Mouse (Mus musculus) mammary gland, adult 2 months (tissue): ENCODE data around the gene Gm13089. TPM values are rescaled to one million over a fixed set of nuclear protein-coding genes. Genes with fewer than 3 reads are reported as not detected.

Source experiments
- polyA plus RNA-seq: library from polyadenylated mRNA; depleted of rRNA; stranded (reverse); fragments of >200 nt; gene quantifications from 2 replicates; pipeline ENCODE4 v1.2.3, GENCODE M21; 2012; ENCODE audit warnings: low replicate concordance; rRNA removed

The Gm13089 gene
- polyA plus RNA-seq = not detected in 2 replicates

GRCm38 (mm10) chr4:143702611-143703010, at the start of gene Gm13089:
TSS of gene Gm13089 (minus strand) at chr4:143702711.

GRCm38 (mm10) chr4:143719155-143719554, 16.6 kb upstream of the Gm13089 start, which contains the start of gene Gm13078:
TSS of gene Gm13078 (plus strand) at chr4:143719455.

GRCm38 (mm10) chr4:143657146-143657545, 45.4 kb downstream of the Gm13089 start, which contains the start of gene Gm13088:
TSS of gene Gm13088 (minus strand) at chr4:143657246.

Other genes starting within 250 kb of the Gm13089 start
- gene Gm13043, start 191.4 kb downstream of the Gm13089 start, polyA plus RNA-seq = not detected in 2 replicates
- gene Gm13040, start 166.8 kb downstream of the Gm13089 start, polyA plus RNA-seq = not detected in 2 replicates
- gene BC080695, start 151.0 kb downstream of the Gm13089 start, polyA plus RNA-seq = not detected in 2 replicates
- gene Gm13057, start 151.0 kb downstream of the Gm13089 start, polyA plus RNA-seq = not detected in 2 replicates
- not detected in 2 replicates for gene Gm13083, start 87.7 kb downstream of the Gm13089 start, polyA plus RNA-seq
- gene Gm13088, start 45.5 kb downstream of the Gm13089 start, polyA plus RNA-seq = not detected in 2 replicates
- gene Gm13078, start 16.7 kb upstream of the Gm13089 start, polyA plus RNA-seq = not detected in 2 replicates
- gene Gm13023, start 86.6 kb upstream of the Gm13089 start, polyA plus RNA-seq = not detected in 2 replicates
- gene Gm13084, start 113.4 kb upstream of the Gm13089 start, polyA plus RNA-seq = not detected in 2 replicates
- gene Gm13103, start 143.8 kb upstream of the Gm13089 start, polyA plus RNA-seq = not detected in 2 replicates
- gene Pramef6, start 197.7 kb upstream of the Gm13089 start, polyA plus RNA-seq = not detected in 2 replicates
- gene Pramef25, start 248.3 kb upstream of the Gm13089 start, polyA plus RNA-seq = not detected in 2 replicates